Mouse (Mus musculus) heart, embryonic 10.5 days (tissue): ENCODE data around the gene Gm9507. TPM values are rescaled to one million over a fixed set of nuclear protein-coding genes. Genes with fewer than 3 reads are reported as not detected.

Experiments used
- polyA plus RNA-seq: library from polyadenylated mRNA; unstranded; fragments of >200 nt; fragmentation: Nextera tagmentation; extraction: Ambion mirVana; gene quantifications from 2 replicates; pipeline ENCODE4 v1.2.1, GENCODE M21; 2016

Gene Gm9507
- polyA plus RNA-seq, 1 experiment from 2014 or later, result not detected

Other genes starting within 250 kb of the Gm9507 start
- 94.9 and 97.0 TPM in 2 replicates for gene Pttg1ip, start 230.1 kb downstream of the Gm9507 start, polyA plus RNA-seq
- 235 and 306 TPM in 2 replicates for gene Sumo3, start 205.7 kb downstream of the Gm9507 start, polyA plus RNA-seq
- gene Gm49325, start 205.6 kb downstream of the Gm9507 start, polyA plus RNA-seq, result 2.1 and 2.7 TPM in 2 replicates
- 83.1 and 92.1 TPM in 2 replicates for gene Ube2g2, start 189.6 kb downstream of the Gm9507 start, polyA plus RNA-seq
- 0.14 and 0.38 TPM in 2 replicates for gene Tspear, start 125.3 kb downstream of the Gm9507 start, polyA plus RNA-seq
- gene Gm19402, start 121.1 kb downstream of the Gm9507 start, polyA plus RNA-seq, result not detected in 2 replicates
- not detected in 2 replicates for gene Gm9508, start 114.6 kb downstream of the Gm9507 start, polyA plus RNA-seq
- not detected in 2 replicates for gene Gm10272, start 105.2 kb downstream of the Gm9507 start, polyA plus RNA-seq
- not detected in 2 replicates for gene Gm10024, start 100.4 kb downstream of the Gm9507 start, polyA plus RNA-seq
- not detected in 2 replicates for gene Gm10142, start 96.0 kb downstream of the Gm9507 start, polyA plus RNA-seq
- not detected in 2 replicates for gene Krtap12-1, start 91.2 kb downstream of the Gm9507 start, polyA plus RNA-seq
- gene Gm10100, start 85.4 kb downstream of the Gm9507 start, polyA plus RNA-seq, result not detected in 2 replicates
- not detected in 2 replicates for gene Gm18596, start 69.2 kb downstream of the Gm9507 start, polyA plus RNA-seq
- not detected in 2 replicates for gene Gm9736, start 60.5 kb downstream of the Gm9507 start, polyA plus RNA-seq
- gene Gm3233, start 52.2 kb downstream of the Gm9507 start, polyA plus RNA-seq, result not detected in 2 replicates
- not detected in 2 replicates for gene Gm3238, start 40.5 kb downstream of the Gm9507 start, polyA plus RNA-seq
- gene Gm7138, start 34.9 kb downstream of the Gm9507 start, polyA plus RNA-seq, result not detected in 2 replicates
- not detected in 2 replicates for gene Gm3250, start 29.3 kb downstream of the Gm9507 start, polyA plus RNA-seq
- not detected in 2 replicates for gene Gm7137, start 23.6 kb downstream of the Gm9507 start, polyA plus RNA-seq
- gene Gm9639, start 16.8 kb downstream of the Gm9507 start, polyA plus RNA-seq, result not detected in 2 replicates
- not detected in 2 replicates for gene Gm19668, start 12.7 kb downstream of the Gm9507 start, polyA plus RNA-seq
- not detected in 2 replicates for gene Gm2696, start 2.8 kb upstream of the Gm9507 start, polyA plus RNA-seq
- not detected in 2 replicates for gene Krtap10-4, start 15.3 kb upstream of the Gm9507 start, polyA plus RNA-seq
- not detected in 2 replicates for gene Krtap10-10, start 24.1 kb upstream of the Gm9507 start, polyA plus RNA-seq
- not detected in 2 replicates for gene Gm36176, start 35.0 kb upstream of the Gm9507 start, polyA plus RNA-seq
- gene Gm10318, start 41.0 kb upstream of the Gm9507 start, polyA plus RNA-seq, result not detected in 2 replicates
- gene Gm3285, start 50.1 kb upstream of the Gm9507 start, polyA plus RNA-seq, result not detected in 2 replicates
- gene Lrrc3, start 90.7 kb upstream of the Gm9507 start, polyA plus RNA-seq, result 2.7 and 4.9 TPM in 2 replicates
- gene Trpm2, start 158.7 kb upstream of the Gm9507 start, polyA plus RNA-seq, result 0.43 TPM in 2 replicates
- 16.9 and 23.1 TPM in 2 replicates for gene 1810043G02Rik, start 166.7 kb upstream of the Gm9507 start, polyA plus RNA-seq
- 264 and 274 TPM in 2 replicates for gene Pfkl, start 198.2 kb upstream of the Gm9507 start, polyA plus RNA-seq
- not detected in 2 replicates for gene Dnmt3l, start 230.1 kb upstream of the Gm9507 start, polyA plus RNA-seq
- 0.18 and 0.45 TPM in 2 replicates for gene Aire, start 231.8 kb upstream of the Gm9507 start, polyA plus RNA-seq